Mouse (Mus musculus) small intestine, adult 2 months (tissue): ENCODE results near the gene Ssbp2.

ENCODE experiments used
- CTCF ChIP-seq: fragments of 200-500 bp; IDR thresholded peaks from 2 replicates; pipeline ENCODE4 v1.5.1; 2012; ENCODE audit warnings: low read depth, mild to moderate bottlenecking, control low read depth, inconsistent platforms, low read length, moderate library complexity, mixed read lengths; ENCODE audit not compliant: insufficient replicate concordance, insufficient read length; ENCODE audit errors: extremely low read depth
- POLR2A ChIP-seq: fragments of 200-500 bp; IDR thresholded peaks from 2 replicates; pipeline ENCODE4 v1.6.1; 2012; ENCODE audit warnings: low read depth, mild to moderate bottlenecking, control low read depth, inconsistent platforms, low read length, moderate library complexity

DNA sequence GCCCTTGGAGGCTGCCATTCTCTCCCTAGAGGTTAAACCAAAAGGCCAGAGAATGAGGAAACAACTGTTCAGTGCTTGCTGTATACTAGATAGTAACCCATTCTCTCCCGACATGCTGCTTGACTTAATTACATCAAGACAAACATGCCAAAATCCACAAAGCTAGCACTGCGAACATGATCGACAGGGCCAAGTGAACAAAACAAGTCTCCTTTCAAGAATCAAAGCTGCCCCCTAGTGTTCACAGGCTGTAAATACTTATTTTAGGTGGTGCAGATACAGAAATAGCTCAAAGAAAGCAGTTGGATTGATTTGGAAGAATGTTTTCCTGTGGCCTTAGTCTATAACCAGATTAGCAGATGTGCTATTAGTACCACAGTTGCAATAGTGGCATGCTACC is 236.9 kb downstream of the Ssbp2 start:
- no peak for TF ChIP-seq CTCF
- no peak for TF ChIP-seq POLR2A
